Comparison of ENCODE assay signal across 15 mouse cellular contexts in the genomic region with DNA sequence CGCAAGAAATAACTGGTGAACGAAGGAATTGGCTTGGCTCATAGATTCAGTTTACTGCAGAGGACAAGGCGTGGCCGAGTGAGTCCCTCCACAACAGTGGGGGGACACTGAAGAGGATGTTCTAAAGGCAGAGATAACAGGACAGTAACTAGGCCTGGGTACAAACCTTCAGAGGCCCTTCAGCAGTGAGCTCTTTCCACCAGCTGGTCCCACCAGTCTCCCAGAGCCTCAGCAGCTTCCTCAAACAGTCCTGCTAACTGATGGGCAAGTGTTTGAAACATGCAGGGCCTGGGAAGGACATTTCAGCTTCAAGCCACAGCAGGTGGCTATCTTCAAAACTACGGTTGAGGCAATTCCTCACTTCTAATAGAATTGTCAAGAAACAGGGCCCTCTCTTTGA.
"Had no signal": no experiment of that assay in that cellular context is flagged by ENCODE, and none has a peak within 500 bp of the region (broad histone marks: within the 10 kb centered on the region; RNA-seq: fewer than 3 reads in every experiment).

No protein-coding gene starts in this region.

- ATAC-seq: liver, postnatal 0 days; midbrain, embryonic 16.5 days had no signal

- H3K9ac ChIP-seq: limb, embryonic 12.5 days; liver, embryonic 13.5 days; liver, postnatal 0 days; midbrain, embryonic 12.5 days; neural tube, embryonic 13.5 days; stomach, embryonic 15.5 days had no signal

- H3K27me3 ChIP-seq: limb, embryonic 12.5 days; liver, embryonic 13.5 days; megakaryocyte, embryonic 14.5 days; midbrain, embryonic 12.5 days; neural tube, embryonic 13.5 days had no signal

- DNase-seq: kidney, adult 9 months; kidney, postnatal 4 days; liver; liver, embryonic 13.5 days; liver, postnatal 0 days; right cerebral cortex, postnatal 14 days; thymus, postnatal 36 days had no signal

- H3K4me1 ChIP-seq: limb, embryonic 12.5 days; liver, embryonic 13.5 days; midbrain, embryonic 12.5 days; neural tube, embryonic 13.5 days; stomach, embryonic 15.5 days had no signal

- H3K4me2 ChIP-seq: limb, embryonic 12.5 days; liver, embryonic 13.5 days; midbrain, embryonic 12.5 days; neural tube, embryonic 13.5 days; stomach, embryonic 15.5 days had no signal

- H3K27ac ChIP-seq: kidney, postnatal 0 days; layer of hippocampus, adult 2 months; limb, embryonic 12.5 days; liver, embryonic 13.5 days; midbrain, embryonic 12.5 days; neural tube, embryonic 13.5 days; stomach, embryonic 15.5 days had no signal

- H3K4me3 ChIP-seq: layer of hippocampus, adult 2 months; limb, embryonic 12.5 days; liver, embryonic 13.5 days; megakaryocyte, embryonic 14.5 days; midbrain, embryonic 12.5 days; neural tube, embryonic 13.5 days; stomach, embryonic 15.5 days had no signal

- H3K36me3 ChIP-seq: limb, embryonic 12.5 days; liver, embryonic 13.5 days; midbrain, embryonic 12.5 days; neural tube, embryonic 13.5 days; stomach, embryonic 15.5 days had no signal

- H3K9me3 ChIP-seq: limb, embryonic 12.5 days; liver, embryonic 13.5 days; megakaryocyte, embryonic 14.5 days; midbrain, embryonic 12.5 days; neural tube, embryonic 13.5 days; stomach, embryonic 15.5 days had no signal
